Mouse (Mus musculus) liver, embryonic 14.5 days (tissue): ENCODE results near the gene Ccno. TPM values are rescaled to one million over a fixed set of nuclear protein-coding genes. Genes with fewer than 3 reads are reported as not detected.

Experiments used
- ATAC-seq: fragments of 200-750 bp; cut with Nextera tagmentation; 2 replicates; pipeline ENCODE4 v1.8.0; 2017; ENCODE audit warnings: moderate number of reproducible peaks, mild to moderate bottlenecking, moderate library complexity; ENCODE audit not compliant: insufficient read depth
- DNase-seq, 3 experiments: peaks; one replicate each; pipeline ENCODE4 v3.0.0-alpha.2; 2012 to 2013; ENCODE audit warnings: low read depth in 3 of 3, low spot score in 3 of 3
- H3K27ac ChIP-seq: fragments of 300-500 bp; sonication (generic); 2 replicates; pipeline ENCODE4 v1.5.1; 2014; ENCODE audit warnings: moderate library complexity, mild to moderate bottlenecking, control low read depth, inconsistent platforms
- H3K27me3 ChIP-seq: fragments of 300-500 bp; sonication (generic); 2 replicates; pipeline ENCODE4 v1.6.1; 2014; ENCODE audit warnings: mild to moderate bottlenecking, low read length, moderate library complexity; ENCODE audit not compliant: control insufficient read depth, insufficient read depth
- H3K36me3 ChIP-seq: fragments of 300-500 bp; sonication (generic); replicated peaks from 2 replicates; pipeline ENCODE4 v1.6.1; 2014; ENCODE audit warnings: low read depth; ENCODE audit not compliant: control insufficient read depth, insufficient read depth
- H3K4me1 ChIP-seq, 2 experiments: fragments of 200-500 bp in 1 of 2; fragments of 300-500 bp in 1 of 2; sonication (generic) in 1 of 2; replicated peaks; 2 replicates each; pipeline ENCODE4 v1.6.1; 2012 to 2014; ENCODE audit warnings: antibody characterized with exemption in 1 of 2, inconsistent platforms in 1 of 2, low read length in 1 of 2; ENCODE audit not compliant: control insufficient read depth in 2 of 2, insufficient read depth in 2 of 2
- H3K4me2 ChIP-seq: fragments of 300-500 bp; sonication (generic); 2 replicates; pipeline ENCODE4 v1.6.1; 2014; ENCODE audit warnings: low read depth, mild to moderate bottlenecking, control low read depth, moderate library complexity
- H3K4me3 ChIP-seq, 2 experiments: fragments of 200-500 bp in 1 of 2; fragments of 300-500 bp in 1 of 2; sonication (generic) in 1 of 2; 2 replicates each; pipeline ENCODE4 v1.5.1; 2012 to 2014; ENCODE audit warnings: low read depth in 2 of 2, low read length in 2 of 2, mild to moderate bottlenecking in 2 of 2, control low read depth in 1 of 2, inconsistent platforms in 1 of 2, moderate library complexity in 1 of 2; ENCODE audit not compliant: insufficient read depth in 1 of 2
- H3K9ac ChIP-seq: fragments of 300-500 bp; sonication (generic); replicated peaks from 2 replicates; pipeline ENCODE4 v1.6.1; 2014; ENCODE audit warnings: mild to moderate bottlenecking, control low read depth, moderate library complexity
- H3K9me3 ChIP-seq: fragments of 300-500 bp; sonication (generic); 2 replicates; pipeline ENCODE4 v1.6.1; 2016; ENCODE audit warnings: low read length, mixed read lengths; ENCODE audit not compliant: control insufficient read depth
- CTCF ChIP-seq: IDR thresholded peaks from 2 replicates; pipeline ENCODE4 v1.5.1; 2016; ENCODE audit warnings: antibody characterized with exemption, low read depth, control low read depth
- EP300 ChIP-seq: IDR thresholded peaks from 2 replicates; pipeline ENCODE4 v1.6.1; 2016; ENCODE audit warnings: antibody characterized with exemption, low read depth
- WGBS: fragments of 180-500 bp; shearing (Covaris S2); extraction: QIAGEN DNeasy Blood & Tissue Kit; methylation state at CpG from one replicate; pipeline ENCODE4 v1.1.7; 2014; ENCODE audit not compliant: insufficient replicate concordance; 5-methylcytosine and 5-hydroxymethylcytosine counted together
- microRNA counts: library from miRNA; unstranded; fragments of <30 nt; microRNA quantifications from one replicate; lab custom pipeline; 2016
- microRNA-seq: library from miRNA; unstranded; fragments of <30 nt; microRNA quantifications from one replicate; pipeline ENCODE4, GENCODE M21; 2016
- polyA plus RNA-seq, 2 experiments: library from polyadenylated mRNA; depleted of rRNA in 1 of 2; stranded (reverse) in 1 of 2; unstranded in 1 of 2; fragments of >200 nt; fragmentation: Nextera tagmentation in 1 of 2; extraction: Ambion mirVana in 1 of 2; gene quantifications; 2 replicates each; pipeline versions ENCODE4 v1.2.1 to v1.2.3; 2012 to 2014

Ccno gene
- polyA plus RNA-seq, 2 experiments = 0.13 TPM; not detected in 1

- no peaks in the 10 kb centered on the region for H3K9me3 ChIP-seq
- no peak overlapping the region for H3K4me2 ChIP-seq
- ATAC-seq (no peak), DNase-seq (no peak)
- peaks cover 62% of the 10 kb centered on the region for H3K27me3 ChIP-seq
- no peak overlapping the region for H3K4me3 ChIP-seq
- H3K36me3 ChIP-seq = no peaks in the 10 kb centered on the region
- TF ChIP-seq EP300 (no peak), CTCF (no peak)
- H3K27ac ChIP-seq = no peak overlapping the region
- H3K4me1 ChIP-seq = 0 out of 4 replicates have a peak, but pooled peaks cover 0 to 2% of the 10 kb centered on the region in 2 experiments
- no peak overlapping the region for H3K9ac ChIP-seq
These were observed 45.2 kb downstream of the Ccno start for GRCm38 (mm10) chr13:113032831-113033230.

DNA sequence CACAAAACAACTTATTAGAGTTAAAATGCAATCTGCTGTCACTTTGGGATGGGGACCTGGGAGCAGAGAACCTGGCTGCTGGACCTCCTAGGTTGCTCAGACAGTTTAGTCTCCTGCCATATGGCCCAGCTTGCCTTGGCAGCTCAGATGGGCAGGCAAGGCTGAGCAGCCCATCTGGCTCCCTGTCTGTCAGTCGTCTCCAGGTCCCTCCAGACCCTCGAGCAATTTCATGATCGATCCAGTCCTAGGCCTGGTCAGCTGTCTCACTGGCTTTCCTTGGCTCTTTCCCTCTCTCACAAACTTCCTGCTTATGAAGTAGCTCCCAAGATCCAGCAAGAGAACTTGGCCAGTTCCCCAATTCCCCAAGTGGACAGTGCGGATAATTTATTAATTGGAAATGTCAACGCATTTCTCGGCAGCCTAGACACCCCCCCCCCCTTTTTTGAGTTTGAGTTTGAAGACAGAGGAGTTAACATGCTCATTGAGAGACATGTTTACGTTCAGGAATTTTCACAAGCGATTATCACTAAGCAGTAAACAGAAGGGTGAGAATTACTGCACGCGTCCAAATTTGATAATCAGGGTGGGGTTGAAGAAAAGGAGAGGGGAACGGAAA is 46.8 kb downstream of the Ccno start:
- Histone ChIP-seq H3K4me1 (0 out of 4 replicates have a peak, but pooled peaks cover 0 to 2% of the 10 kb centered on the region in 2 experiments), H3K4me2 (peak overlapping the region; percentile 86), H3K27me3 (peaks cover 62% of the 10 kb centered on the region), H3K4me3 (peak overlapping the region; percentile 53 to 57), H3K9me3 (no peaks in the 10 kb centered on the region), H3K36me3 (no peaks in the 10 kb centered on the region), H3K27ac (no peak overlapping the region), H3K9ac (0 out of 2 replicates have a peak overlapping the region, but pooled peaks have one; percentile 18)
- ATAC-seq (0 out of 2 replicates have a peak, but pooled peaks have one; percentile 55), DNase-seq (no peak)
- TF ChIP-seq CTCF (no peak), EP300 (no peak)
- 1% methylated on average over 11 of the region's 11 CpGs for WGBS

GRCm38 (mm10) chr13:113034950-113035421 is 47.4 kb downstream of the Ccno start, which contains the start of gene Cdc20b:
Cdc20b (plus strand) TSS chr13:113035111.
- Histone ChIP-seq H3K4me3 (peak within 1 kb of the TSS; percentile 53 to 57), H3K4me1 (0 out of 4 replicates have a peak, but pooled peaks cover 0 to 2% of the 10 kb centered on the region in 2 experiments), H3K9me3 (no peaks in the 10 kb centered on the region), H3K27me3 (peaks cover 59% of the 10 kb centered on the region), H3K4me2 (peak within 1 kb of the TSS; percentile 86), H3K27ac (no peak within 1 kb of the TSS), H3K36me3 (no peaks in the 10 kb centered on the region), H3K9ac (0 out of 2 replicates have a peak within 1 kb of the TSS, but pooled peaks have one; percentile 18)
- TF ChIP-seq CTCF (no peak), EP300 (no peak)
- WGBS = under 1% methylated on average over 46 of the region's 46 CpGs
- ATAC-seq (peak; percentile 77), DNase-seq (peak; percentile 44 to 53 (median 49))

DNA sequence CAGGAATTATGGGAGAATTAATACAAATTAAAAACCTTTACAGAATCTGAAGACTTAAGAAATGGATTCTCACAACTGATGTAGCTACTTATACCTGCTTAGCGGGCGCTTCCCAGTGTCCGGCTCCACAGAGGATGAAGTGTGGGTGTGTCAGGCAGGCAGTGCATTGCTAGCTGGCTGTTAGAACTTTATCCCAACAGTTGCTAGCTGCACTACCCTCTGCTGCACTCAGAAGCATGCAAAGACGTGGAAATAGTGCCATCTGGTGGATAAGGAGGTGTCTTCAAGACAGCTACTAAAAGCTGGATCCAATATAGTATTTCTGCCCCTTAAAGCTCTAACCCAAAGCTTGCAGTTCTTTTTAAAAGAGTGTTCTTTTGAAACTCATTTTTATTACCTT is 48.2 kb downstream of the Ccno start:
- Histone ChIP-seq H3K4me3 (peak overlapping the region in 1 of 2 experiments; percentile 57; a peak in 1 of 4 replicates), H3K9ac (no peak overlapping the region), H3K4me1 (0 out of 4 replicates have a peak, but pooled peaks cover 0 to 2% of the 10 kb centered on the region in 2 experiments), H3K9me3 (no peaks in the 10 kb centered on the region), H3K27me3 (peaks cover 55% of the 10 kb centered on the region), H3K27ac (no peak overlapping the region), H3K4me2 (peak overlapping the region; percentile 86), H3K36me3 (no peaks in the 10 kb centered on the region)
- DNase-seq (peak; percentile 67 to 73 (median 71)), ATAC-seq (peak; percentile 75)
- under 1% methylated on average over 4 of the region's 4 CpGs for WGBS
- TF ChIP-seq CTCF = peak; percentile 81
- no peak for TF ChIP-seq EP300

MicroRNAs encoded within 50 kb of the gene (microRNA counts, 519-probe panel; counts per million panel counts)
- microRNA mmu-miR-449a (lab: Ali Mortazavi, UCI) (69.9 counts per million), microRNA mmu-miR-449b (lab: Ali Mortazavi, UCI) (69.9 counts per million), microRNA mmu-miR-449c (lab: Ali Mortazavi, UCI) (69.9 counts per million)

Small RNA genes lying within 50 kb of the gene (microRNA-seq; reads per million reads assigned to microRNA genes)
- gene Mir449a = 344 reads per million, percentile 62 among the genes with 10 or more reads in this experiment
- gene Mir449b = 1.3 reads per million
- not detected for gene Mir449c

Other genes starting within 250 kb of the Ccno start
- 16.5 TPM in 2 replicates for gene Plpp1, start 187.0 kb upstream of the Ccno start, polyA plus RNA-seq (2012; rRNA removed)
- 32.7 and 34.0 TPM in 2 replicates for gene Plpp1, start 187.0 kb upstream of the Ccno start, polyA plus RNA-seq (2014; fragmentation: Nextera tagmentation; extraction: Ambion mirVana)
- gene Mtrex, start 60.4 kb upstream of the Ccno start, polyA plus RNA-seq (2012; rRNA removed) = 10.4 and 18.6 TPM in 2 replicates
- gene Mtrex, start 60.4 kb upstream of the Ccno start, polyA plus RNA-seq (2014; fragmentation: Nextera tagmentation; extraction: Ambion mirVana) = 37.7 and 43.1 TPM in 2 replicates
- 2.1 and 3.9 TPM in 2 replicates for gene Dhx29, start 60.3 kb upstream of the Ccno start, polyA plus RNA-seq (2012; rRNA removed)
- 6.3 and 6.6 TPM in 2 replicates for gene Dhx29, start 60.3 kb upstream of the Ccno start, polyA plus RNA-seq (2014; fragmentation: Nextera tagmentation; extraction: Ambion mirVana)
- not detected in 2 replicates for gene Mcidas, start 6.0 kb downstream of the Ccno start, polyA plus RNA-seq (2012; rRNA removed)
- not detected in 2 replicates for gene Mcidas, start 6.0 kb downstream of the Ccno start, polyA plus RNA-seq (2014; fragmentation: Nextera tagmentation; extraction: Ambion mirVana)
- gene Cdc20b, start 47.3 kb downstream of the Ccno start, polyA plus RNA-seq (2012; rRNA removed) = 0.02 TPM in 1 of 2 replicates, not detected in the other
- not detected in 2 replicates for gene Cdc20b, start 47.3 kb downstream of the Ccno start, polyA plus RNA-seq (2014; fragmentation: Nextera tagmentation; extraction: Ambion mirVana)
- gene Gpx8, start 58.6 kb downstream of the Ccno start, polyA plus RNA-seq (2012; rRNA removed) = 2.2 and 3.1 TPM in 2 replicates
- 6.4 and 6.8 TPM in 2 replicates for gene Gpx8, start 58.6 kb downstream of the Ccno start, polyA plus RNA-seq (2014; fragmentation: Nextera tagmentation; extraction: Ambion mirVana)
- 0.08 and 0.19 TPM in 2 replicates for gene Gzma, start 113.2 kb downstream of the Ccno start, polyA plus RNA-seq (2012; rRNA removed)
- gene Gzma, start 113.2 kb downstream of the Ccno start, polyA plus RNA-seq (2014; fragmentation: Nextera tagmentation; extraction: Ambion mirVana) = 0.56 and 0.59 TPM in 2 replicates
- 0.35 and 0.36 TPM in 2 replicates for gene Esm1, start 221.9 kb downstream of the Ccno start, polyA plus RNA-seq (2012; rRNA removed)
- gene Esm1, start 221.9 kb downstream of the Ccno start, polyA plus RNA-seq (2014; fragmentation: Nextera tagmentation; extraction: Ambion mirVana) = 0.29 and 0.37 TPM in 2 replicates
- not detected in 2 replicates for gene Gzmk, start 238.1 kb downstream of the Ccno start, polyA plus RNA-seq (2012; rRNA removed)
- not detected in 2 replicates for gene Gzmk, start 238.1 kb downstream of the Ccno start, polyA plus RNA-seq (2014; fragmentation: Nextera tagmentation; extraction: Ambion mirVana)